Mouse (Mus musculus) layer of hippocampus, postnatal 14 days (tissue): ENCODE measurements at regions not wholly inside any gene's neighbourhood (a gene's known extent, or its start where the extent isn't known, plus 50 kb on each side); places are given as distances from the start of the nearest gene placed in this dataset.
A peak's percentile ranks its signal among the peaks of the same experiment; 100 is the strongest.

Experiments used
- DNase-seq, 2 experiments: peaks; one replicate each; pipeline ENCODE4 v3.0.0; 2021 to 2022; ENCODE audit warnings: low spot score in 2 of 2, mixed read lengths in 1 of 2

DNA sequence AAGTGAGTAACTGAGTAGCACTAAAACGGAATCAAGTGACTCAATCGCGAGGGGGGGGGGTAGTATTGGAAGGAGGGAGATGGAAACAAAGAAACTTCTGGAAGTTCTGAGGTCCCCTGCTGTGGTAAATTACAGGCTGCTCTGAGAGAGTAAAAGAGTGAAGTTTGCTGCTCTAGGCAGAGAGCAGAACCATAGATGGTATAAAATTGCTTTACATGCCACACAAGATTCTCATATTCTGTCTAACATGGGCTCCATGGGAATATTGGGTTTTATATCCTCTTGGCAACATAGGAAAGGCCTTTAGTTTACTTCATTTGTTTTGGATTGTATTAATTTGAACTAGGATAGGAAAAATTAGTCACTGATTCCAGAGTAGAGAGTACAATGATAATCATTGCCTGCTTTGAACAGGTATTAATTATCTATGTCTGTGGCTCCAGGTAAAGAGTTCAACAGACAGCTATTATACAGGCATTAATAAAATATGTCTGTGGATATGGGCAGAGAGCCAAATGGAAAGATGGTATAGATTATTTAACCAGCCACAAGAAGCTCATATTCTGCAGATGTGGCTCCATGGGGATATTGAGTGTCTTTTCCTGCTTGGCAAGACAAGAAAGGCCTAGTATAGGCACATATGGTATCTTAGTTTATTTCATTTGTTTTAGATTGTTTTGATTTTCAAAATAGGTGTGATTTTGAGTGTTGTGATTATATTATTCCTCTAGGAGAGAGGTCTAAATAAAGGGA lies 729.7 kb upstream of the Large1 start:
- no peak for DNase-seq

DNA sequence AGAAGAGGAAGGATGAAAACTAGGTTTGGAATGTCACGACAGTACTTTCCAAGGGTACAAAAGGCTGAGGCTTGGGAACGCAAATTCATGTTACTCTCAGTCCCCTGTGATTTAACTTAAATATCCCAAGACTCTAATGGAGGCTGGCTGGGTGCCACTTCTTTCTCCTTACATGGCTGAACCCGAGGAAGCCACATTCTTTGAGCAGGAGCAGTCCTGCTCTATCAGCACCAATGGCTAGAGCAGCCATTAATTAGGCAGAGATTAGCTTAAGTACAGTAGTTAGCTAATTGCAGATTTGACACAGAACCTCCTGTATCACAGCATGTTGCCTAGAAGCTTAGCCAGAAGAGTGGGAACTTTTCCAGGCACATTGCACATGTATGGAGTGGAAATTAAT lies 720.5 kb upstream of the Large1 start:
- peak in 1 of 2 experiments; percentile 8 for DNase-seq

DNA sequence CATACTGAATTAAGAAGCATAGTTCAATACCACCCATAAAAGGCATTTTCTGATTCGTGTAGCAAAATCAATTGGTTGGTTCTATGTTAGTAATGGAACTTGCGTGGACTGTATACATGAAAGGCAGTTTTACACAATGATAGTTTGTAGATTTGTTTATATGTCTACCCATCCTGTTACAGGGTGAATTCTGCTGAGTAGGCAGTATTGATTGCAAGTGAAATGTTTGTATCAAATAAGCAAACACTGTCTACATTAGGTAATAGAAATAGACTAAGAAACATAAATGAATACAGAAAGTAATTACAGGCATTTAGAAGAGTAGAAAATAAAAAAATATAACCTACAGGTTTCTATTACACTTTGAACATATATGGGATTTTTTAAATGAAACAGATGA lies 718.1 kb upstream of the Large1 start:
- DNase-seq = no peak
